In genomic region chr2:59155428-59155827, GRCm38 (mm10) we compare ENCODE assay signal across 23 mouse cellular contexts.
"Had no signal": no experiment of that assay in that cellular context is flagged by ENCODE, and none has a peak within 500 bp of the region (broad histone marks: within the 10 kb centered on the region; RNA-seq: fewer than 3 reads in every experiment).

No protein-coding gene starts in this region.

- H3K4me3 ChIP-seq: kidney, embryonic 15.5 days; left cerebral cortex, adult 2 months; limb, embryonic 13.5 days; liver, embryonic 12.5 days; liver, embryonic 15.5 days; lung, embryonic 15.5 days; neural tube, embryonic 13.5 days had no signal

- H3K27me3 ChIP-seq: kidney, embryonic 15.5 days; limb, embryonic 13.5 days; liver, embryonic 12.5 days; lung, embryonic 15.5 days; neural tube, embryonic 13.5 days had no signal

- H3K9me3 ChIP-seq: kidney, embryonic 15.5 days; limb, embryonic 13.5 days; liver, embryonic 12.5 days; liver, embryonic 15.5 days; lung, embryonic 15.5 days; neural tube, embryonic 13.5 days had no signal

- DNase-seq: kidney, adult 8-10 months; kidney, postnatal 10 days; kidney, postnatal 36 days; layer of hippocampus, postnatal 36 days; liver; lung, adult 18-20 months; lung, postnatal 10 days; lung, postnatal 36 days; midbrain, embryonic 14.5 days; retina, postnatal 1 day; right cerebral cortex, postnatal 4 days; thymus, adult 2 months; thymus, postnatal 14 days; thymus, postnatal 4 days had no signal

- H3K4me2 ChIP-seq: kidney, embryonic 15.5 days; limb, embryonic 13.5 days; liver, embryonic 12.5 days; liver, embryonic 15.5 days; lung, embryonic 15.5 days; midbrain, embryonic 11.5 days; neural tube, embryonic 13.5 days had no signal

- ATAC-seq: liver, embryonic 12.5 days had no signal

- H3K27ac ChIP-seq: kidney, embryonic 15.5 days; left cerebral cortex, adult 2 months; limb, embryonic 13.5 days; liver, embryonic 12.5 days; liver, embryonic 15.5 days; lung, embryonic 15.5 days; neural tube, embryonic 13.5 days; stomach, postnatal 0 days had no signal

- H3K36me3 ChIP-seq: kidney, embryonic 15.5 days; limb, embryonic 13.5 days; liver, embryonic 12.5 days; liver, embryonic 15.5 days; lung, embryonic 15.5 days; neural tube, embryonic 13.5 days had no signal

- H3K9ac ChIP-seq: kidney, embryonic 15.5 days; limb, embryonic 13.5 days; liver, embryonic 12.5 days; liver, embryonic 15.5 days; lung, embryonic 15.5 days; neural tube, embryonic 13.5 days had no signal
